Mouse (Mus musculus): ENCODE data around the gene Mast1.

Mast1 gene

DNA sequence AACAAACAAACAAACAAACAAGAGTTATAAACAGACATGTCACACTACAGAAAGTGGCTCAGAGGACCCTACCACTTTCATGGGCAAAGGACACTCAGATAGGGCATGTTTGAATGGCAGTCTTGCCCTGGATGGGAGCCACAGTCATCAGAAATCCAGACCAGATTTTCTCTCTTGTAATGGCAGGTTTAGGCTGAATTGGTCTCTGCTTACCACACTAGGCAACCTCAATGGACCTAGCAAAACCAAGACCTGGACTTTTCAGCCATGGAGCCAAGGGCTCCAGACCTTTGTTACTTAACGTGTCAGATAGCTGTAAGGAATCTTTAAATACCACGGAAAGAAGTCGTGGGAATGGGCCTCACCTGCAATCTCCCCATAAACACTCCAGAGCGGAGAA is 6.5 kb upstream of the Mast1 start:
- DNase-seq (ENCODE audit: low read depth) = no peak

- DNase-seq (ENCODE audit: low read depth) = no peak
These were observed 694 bp upstream of the Mast1 start for GRCm38 (mm10) chr8:84937620-84938485.

DNA sequence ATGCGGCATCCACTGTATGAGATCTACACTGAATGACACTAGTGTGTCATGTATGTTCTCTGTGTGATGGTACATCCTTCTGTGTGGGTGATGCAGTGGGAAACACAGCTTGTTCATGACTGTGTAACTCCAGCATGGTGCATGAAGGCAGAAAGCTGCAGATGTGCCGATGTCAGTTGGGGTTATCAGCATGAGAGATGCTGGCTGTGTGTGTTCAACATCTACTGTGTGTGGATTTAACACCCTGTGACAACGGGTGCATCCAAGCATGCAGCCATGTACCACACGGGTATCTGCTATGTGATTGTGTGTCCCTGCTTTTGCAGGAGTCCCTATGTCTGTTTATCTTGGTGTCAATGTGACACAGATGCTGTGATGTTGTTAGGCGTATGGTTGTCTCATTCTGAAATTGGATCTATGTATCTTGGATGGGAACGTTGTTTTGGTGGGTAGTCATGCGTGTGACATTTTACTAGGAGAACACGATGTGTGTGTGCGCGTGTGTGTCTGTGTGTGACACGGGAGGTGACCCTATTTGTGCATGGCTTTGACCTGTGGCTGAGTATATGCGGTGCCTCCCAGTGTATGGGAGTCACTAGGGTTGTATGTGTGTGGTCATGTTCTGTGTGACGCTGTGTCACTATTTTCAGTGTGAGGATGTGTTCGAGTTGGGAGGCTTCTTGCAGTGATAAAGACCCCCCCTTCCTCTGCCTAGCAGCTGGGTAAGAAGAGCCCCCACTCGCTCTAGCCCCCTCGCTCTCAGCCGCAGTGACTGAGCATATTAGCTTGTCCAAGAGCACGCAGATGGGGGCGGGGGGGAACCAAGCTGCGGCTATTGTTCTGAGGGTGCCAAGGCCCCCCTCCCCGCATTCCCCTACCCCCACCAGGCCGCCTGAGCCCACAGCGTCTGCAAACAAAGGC is 858 bp downstream of the Mast1 start:
- DNase-seq (ENCODE audit: low read depth) = no peak

- DNase-seq (ENCODE audit: low read depth) = no peak
These were observed 1.7 kb downstream of the Mast1 start for GRCm38 (mm10) chr8:84935489-84935888.

DNA sequence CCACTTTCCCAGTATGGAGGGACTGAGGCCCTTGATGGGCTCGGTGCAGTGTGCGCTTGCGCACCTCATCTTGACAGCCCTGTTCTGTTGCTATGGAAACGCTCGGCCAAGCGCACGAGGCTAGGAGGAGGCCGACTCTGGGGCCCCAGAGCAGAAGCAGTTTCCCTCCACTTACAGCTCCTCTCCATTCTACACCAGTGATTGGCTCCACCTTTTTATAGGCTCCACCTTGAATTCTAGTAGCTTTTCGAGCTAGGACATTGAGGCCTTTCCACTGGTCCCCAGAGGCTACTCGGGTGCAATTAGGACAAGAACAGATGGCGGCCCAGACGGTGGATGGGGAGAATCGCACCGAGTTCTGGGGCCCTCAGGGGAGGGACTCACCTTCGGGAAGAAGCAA is 2.3 kb downstream of the Mast1 start:
- no peak for DNase-seq (ENCODE audit: low read depth)

- no peak for DNase-seq (ENCODE audit: low read depth)
These were observed 3.2 kb downstream of the Mast1 start for GRCm38 (mm10) chr8:84933767-84934559.

- no peak for DNase-seq (ENCODE audit: low read depth)
These were observed 6.6 kb downstream of the Mast1 start for GRCm38 (mm10) chr8:84930582-84930981.

DNA sequence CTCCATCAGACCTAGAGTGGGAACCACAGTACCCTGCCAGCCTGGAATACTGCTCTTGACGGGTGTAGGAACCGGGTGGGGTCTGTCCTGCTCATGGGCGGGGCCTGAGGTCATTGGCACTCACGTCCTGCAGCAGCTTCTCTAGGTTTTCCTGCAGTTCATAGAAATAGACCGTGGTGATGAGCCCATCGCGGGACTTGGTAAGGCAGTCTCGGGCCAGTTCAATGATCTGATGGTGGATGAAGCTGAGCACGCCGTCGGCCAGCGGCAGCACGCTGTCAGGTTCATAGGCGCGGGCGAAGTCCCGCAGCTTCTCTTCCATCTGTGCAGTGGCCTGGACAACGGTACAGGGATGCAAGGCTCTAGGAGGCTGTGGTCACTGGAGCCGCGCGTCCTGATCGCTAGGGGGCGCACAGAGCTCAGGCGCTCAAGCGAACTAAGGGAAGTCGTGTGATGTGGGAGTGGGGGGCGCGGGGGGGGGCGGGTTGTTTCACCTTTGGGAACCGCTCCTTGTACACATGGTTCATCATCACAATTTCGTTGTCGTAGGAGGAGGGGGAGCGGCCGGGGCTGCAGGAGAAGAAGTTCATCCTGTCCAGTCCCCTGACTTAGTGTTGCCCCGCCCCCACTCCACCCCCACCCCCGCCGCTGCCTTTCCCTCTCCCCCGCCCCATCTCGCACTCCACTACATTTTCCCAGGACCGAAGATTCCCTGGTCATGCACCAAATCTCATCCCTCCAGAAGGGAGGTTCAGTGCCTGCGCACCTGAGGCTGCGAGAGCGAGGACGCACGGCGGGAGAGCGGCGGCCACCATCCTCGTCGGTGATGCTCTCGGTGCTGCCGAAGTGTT is 8.5 kb downstream of the Mast1 start:
- no peak for DNase-seq (ENCODE audit: low read depth)

GRCm38 (mm10) chr8:84927513-84927912 is 9.6 kb downstream of the Mast1 start:
- no peak for DNase-seq (ENCODE audit: low read depth)

DNA sequence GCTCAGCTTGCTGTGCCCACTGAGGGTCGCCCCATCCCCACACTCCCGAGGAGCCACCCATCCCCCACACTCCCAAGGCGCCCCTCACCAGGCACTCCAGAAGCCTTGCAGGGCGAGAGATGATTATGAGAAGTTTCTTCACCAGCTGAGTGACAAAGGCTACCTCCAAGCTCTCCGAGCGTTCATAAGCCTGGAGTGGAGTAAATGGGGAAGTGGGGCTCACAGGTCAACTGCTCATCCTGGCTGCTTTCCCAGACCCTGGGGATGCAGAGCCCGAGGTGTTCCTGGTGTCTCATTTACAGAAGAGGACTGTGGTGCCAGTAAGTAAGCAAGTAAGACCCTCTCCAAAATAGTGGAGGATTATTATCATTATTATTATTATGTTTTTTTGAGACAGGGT is 11.6 kb downstream of the Mast1 start:
- no peak for DNase-seq (ENCODE audit: low read depth)

GRCm38 (mm10) chr8:84921596-84921995 is 15.6 kb downstream of the Mast1 start:
- DNase-seq (ENCODE audit: low read depth) = no peak

DNA sequence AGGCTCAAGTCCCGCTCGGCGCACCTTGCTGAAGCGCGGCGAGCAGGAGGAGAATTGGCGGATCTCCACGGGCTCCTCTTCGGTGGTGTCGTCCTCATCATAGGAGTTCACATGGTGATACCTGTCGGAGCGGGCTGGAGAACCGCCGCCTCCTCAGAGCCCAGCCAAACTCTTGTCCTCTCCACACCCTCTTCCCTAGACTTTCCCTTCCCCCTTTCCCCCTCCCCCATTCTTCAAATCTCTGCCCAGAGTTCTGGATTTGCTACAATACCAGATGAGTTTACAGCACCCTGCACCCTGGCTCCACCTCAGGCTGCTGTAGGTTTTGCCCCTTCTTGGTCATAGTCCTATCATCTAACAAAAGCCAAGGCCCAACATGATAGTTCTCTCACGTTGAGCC is 18.5 kb downstream of the Mast1 start:
- DNase-seq (ENCODE audit: low read depth) = no peak

DNA sequence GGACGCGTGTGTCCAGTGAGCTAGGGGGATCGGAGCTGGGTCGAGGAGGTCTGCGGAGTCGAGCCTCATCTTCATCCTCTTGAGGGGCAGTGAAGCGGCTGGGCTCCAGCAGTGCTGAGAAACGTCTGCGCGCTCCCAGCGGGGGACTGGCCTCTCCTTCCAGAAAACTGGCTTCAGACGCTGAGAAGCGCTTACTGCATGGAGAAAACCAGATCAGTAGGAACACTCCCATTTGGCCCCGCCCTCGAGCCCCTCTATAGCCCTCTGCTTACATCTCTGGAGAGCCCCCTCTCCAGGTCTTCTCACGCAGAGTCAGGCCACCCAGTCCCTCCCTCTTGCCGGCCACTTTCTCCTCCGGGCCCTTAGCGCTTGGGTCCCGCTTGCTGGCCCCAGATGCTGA is 19.4 kb downstream of the Mast1 start:
- DNase-seq (ENCODE audit: low read depth) = no peak

GRCm38 (mm10) chr8:84915269-84915668 is 21.9 kb downstream of the Mast1 start:
- no peak for DNase-seq (ENCODE audit: low read depth)

DNA sequence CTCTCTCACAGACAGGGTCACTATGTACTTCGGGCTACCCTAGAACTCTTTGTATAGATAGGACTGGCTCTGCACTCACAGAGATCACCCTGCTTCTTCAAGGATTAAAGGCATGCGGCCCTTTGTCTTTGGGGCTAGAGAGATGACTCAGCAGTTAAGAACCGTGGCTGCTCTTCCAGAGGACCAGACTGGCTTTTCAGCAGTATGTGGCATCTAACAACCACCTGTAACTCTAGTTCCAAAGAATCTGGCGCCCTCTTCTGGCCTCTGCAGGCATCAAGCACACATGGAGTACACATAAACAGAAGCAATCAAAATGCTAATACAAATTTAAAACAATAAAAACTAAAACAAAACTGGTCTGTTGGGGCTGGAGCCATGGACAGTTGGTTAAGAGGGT is 23.2 kb downstream of the Mast1 start:
- DNase-seq (ENCODE audit: low read depth) = peak; percentile 82

GRCm38 (mm10) chr8:84913502-84913900 is 23.7 kb downstream of the Mast1 start:
- DNase-seq (ENCODE audit: low read depth) = no peak

- DNase-seq (ENCODE audit: low read depth) = peak; percentile 83
These were observed 24.2 kb downstream of the Mast1 start for GRCm38 (mm10) chr8:84912895-84913501.

DNA sequence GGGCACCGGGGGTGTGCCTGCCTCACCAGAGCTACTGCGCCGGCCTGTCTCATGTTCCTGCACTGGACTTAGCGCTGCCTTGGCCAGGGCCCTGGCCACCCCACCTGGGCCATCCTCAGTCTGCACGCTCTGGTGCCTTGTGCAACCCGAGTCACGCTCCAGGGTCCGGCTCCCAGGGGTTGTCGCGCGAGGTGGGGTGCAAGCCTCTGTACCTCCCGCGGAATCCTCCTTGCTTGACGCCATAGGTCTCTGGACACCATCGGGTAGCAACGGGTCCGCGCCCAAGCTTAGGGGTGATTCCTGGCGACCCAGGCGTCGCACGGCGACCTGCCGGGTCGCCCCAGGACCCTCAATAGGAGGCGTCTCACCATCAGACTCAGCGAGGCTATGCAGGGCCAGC is 24.8 kb downstream of the Mast1 start:
- DNase-seq (ENCODE audit: low read depth) = no peak

GRCm38 (mm10) chr8:84911854-84912253 is 25.3 kb downstream of the Mast1 start:
- no peak for DNase-seq (ENCODE audit: low read depth)

DNA sequence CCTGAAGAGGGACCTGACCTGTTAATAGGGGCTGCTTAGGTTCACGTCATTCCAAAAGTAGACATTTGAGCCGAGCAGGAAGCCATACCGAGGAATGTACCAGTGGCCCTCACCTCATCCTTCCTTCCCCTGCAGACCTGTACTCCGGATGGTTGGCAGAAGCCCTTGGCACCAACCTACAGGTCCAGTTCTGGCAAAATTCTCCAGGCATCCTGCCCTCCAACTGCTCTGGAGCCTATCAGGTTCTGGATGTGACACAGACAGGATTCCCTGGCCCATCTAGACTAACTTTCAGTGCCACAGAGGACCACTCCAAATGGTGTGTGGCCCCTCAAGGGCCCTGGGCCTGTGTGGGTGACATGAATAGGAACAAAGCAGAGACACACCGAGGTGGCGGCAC is 26.6 kb downstream of the Mast1 start:
- DNase-seq (ENCODE audit: low read depth) = no peak

DNA sequence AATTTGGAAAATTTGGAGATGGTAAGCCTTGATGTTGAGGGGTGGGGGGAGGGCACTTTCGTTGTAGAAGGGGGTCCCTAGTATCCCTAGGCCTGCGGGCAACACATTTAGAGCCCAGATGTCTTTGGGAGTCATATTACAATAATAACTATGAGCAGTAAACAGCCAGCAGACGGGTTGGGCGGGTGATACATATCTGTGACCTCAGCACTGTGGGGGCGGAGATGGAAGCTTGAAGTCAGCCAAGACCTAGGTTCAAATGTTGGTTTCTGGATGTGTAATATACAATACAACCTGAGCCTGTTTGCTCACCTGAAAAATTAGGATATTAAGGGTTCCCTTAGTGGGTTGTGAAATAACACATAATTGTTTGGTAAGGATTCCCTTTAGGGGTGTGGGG is 27.2 kb downstream of the Mast1 start:
- no peak for DNase-seq (ENCODE audit: low read depth)

All from c-Kit-positive CD71-positive TER-119-negative erythroid progenitor cells, embryonic 14.5 days (primary cell).